Mouse (Mus musculus) frontal cortex, postnatal 36 days (tissue): ENCODE measurements at regions not wholly inside any gene's neighbourhood (a gene's known extent, or its start where the extent isn't known, plus 50 kb on each side); places are given as distances from the start of the nearest gene placed in this dataset.

Experiments
- DNase-seq, 2 experiments: peaks; one replicate each; pipeline ENCODE4 v3.0.0; 2022; ENCODE audit warnings: low spot score in 2 of 2

DNA sequence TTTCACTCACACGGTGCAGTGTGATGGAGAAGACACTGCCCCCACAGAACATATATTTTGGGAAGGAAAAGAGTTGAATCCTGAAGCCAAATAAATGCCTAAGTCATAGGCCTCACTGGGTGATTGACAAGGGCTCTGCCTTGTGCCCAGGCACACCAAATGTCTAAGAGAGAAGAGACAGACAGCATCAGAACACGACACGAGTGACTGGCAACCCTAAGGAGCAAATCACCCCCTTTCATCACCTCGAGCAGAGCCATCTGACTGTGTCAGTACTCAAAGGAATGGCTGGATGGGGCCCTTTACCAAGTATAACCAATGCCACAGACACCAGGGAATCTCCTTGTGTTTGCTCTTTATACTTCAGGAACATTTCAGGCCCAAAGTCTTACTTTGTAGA lies 815.6 kb downstream of the Car8 start:
- DNase-seq, result no peak

DNA sequence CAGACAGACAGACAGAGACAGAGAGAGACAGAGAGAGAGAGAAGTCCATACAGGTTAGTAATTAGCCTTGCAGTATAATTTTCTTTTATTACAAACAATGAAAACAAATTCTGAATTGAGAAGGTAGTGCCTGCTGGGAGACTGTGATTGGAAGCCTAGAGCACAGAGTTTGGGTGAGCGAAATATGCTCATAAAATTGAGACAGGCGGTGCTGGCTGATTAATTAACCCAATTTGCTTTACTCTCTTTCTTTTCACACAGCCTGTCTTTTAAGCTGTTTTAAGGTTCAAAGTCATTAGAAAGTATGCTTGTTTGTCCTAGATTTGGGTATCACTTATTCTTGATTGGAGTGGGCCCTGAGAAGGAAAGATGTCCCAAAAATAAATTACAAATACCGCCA lies 816.1 kb downstream of the Car8 start:
- no peak for DNase-seq

DNA sequence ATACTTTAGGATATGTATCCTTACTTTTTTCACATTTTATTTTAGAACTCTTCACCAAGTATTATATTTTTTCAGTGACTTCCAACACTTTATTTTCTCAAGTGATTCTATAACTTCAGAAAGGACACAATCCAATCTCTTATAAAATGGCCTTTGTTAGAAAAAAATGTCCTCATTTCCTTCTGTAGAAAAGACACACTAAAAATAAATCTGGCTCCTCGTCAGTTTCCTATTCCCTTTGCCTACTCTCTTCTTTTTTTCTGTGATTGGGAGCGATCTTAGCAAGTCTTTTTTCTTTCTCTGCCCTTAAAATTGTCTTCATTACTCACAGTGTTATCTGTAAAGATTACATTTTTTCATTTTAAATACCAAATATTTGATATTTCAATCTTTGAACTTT lies 824.5 kb downstream of the Car8 start:
- DNase-seq, result no peak

DNA sequence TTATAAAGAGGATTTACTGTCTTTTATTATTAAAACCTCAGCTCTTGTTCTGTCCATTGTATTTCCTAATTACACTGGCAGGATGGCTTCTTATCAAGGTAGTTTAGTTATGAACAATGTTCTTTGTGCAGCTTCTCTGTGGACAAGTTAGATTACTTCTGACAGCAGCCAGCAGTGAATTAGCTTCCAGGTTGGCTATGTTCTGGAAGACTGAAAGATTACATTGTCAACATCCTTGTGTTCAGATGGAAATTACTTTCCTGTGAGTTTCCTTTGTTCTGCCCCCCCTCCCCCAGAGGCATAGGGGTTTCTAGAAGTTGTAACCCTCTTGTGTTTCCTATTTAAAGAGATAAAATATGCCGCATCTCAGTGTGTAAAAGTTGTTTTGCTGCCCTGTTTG lies 846.1 kb downstream of the Car8 start:
- DNase-seq, result no peak

DNA sequence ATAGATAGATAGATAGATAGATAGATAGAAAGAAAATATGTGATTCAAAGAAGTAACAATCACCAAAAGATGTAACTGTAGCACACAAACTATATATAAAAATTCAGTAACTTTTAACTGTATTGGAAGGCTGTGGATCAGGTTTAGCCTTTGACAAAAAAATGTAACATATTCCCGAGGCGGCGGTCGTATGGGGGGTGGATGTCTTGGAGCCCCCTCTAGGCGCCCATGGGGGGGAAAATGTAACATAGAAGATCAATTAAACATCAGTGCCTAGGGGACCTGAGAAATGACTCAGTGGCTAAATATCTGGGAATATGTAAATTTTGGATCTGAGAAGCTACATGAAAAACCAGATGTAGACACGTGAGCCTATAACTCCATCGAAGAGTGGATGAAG lies 847.2 kb downstream of the Car8 start:
- no peak for DNase-seq

DNA sequence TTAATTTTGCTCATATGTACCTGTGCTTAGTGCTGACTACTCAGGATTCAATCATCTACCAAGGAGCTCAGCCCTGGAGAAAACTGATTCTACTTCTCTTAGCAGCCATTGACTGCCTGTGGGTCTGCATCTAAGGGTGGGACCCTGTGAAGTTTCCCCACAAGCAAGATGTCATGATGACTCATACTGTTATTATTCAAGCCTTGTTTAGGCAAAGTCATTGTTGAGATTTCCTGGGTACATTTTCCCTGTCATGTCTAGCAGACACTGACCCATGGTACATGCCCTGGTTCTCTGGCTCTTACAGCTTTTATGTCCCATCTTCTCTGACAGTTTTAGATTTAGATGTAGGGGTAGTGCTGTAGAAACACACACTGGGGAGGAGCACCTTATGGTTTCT lies 853.8 kb downstream of the Car8 start:
- no peak for DNase-seq

DNA sequence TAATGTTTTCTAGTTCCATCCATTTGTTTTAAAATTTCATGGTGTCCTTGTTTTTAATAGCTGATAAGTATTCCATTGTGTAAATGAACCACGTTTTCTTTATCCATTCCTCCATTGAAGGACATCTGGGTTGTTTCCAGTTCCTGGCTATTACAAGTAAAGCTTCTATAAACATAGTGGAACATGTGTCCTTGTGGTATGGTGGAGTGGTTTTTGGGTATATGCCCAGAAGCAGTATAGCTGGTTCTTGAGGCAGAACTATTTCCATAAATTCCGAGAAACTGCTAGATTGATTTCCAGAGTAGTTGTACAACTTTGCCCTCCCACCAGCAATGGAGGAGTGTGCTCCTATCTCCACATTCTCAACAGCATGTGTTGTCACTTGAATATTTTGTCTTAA lies 858.8 kb downstream of the Car8 start:
- peak in 1 of 2 experiments; percentile 9 for DNase-seq

DNA sequence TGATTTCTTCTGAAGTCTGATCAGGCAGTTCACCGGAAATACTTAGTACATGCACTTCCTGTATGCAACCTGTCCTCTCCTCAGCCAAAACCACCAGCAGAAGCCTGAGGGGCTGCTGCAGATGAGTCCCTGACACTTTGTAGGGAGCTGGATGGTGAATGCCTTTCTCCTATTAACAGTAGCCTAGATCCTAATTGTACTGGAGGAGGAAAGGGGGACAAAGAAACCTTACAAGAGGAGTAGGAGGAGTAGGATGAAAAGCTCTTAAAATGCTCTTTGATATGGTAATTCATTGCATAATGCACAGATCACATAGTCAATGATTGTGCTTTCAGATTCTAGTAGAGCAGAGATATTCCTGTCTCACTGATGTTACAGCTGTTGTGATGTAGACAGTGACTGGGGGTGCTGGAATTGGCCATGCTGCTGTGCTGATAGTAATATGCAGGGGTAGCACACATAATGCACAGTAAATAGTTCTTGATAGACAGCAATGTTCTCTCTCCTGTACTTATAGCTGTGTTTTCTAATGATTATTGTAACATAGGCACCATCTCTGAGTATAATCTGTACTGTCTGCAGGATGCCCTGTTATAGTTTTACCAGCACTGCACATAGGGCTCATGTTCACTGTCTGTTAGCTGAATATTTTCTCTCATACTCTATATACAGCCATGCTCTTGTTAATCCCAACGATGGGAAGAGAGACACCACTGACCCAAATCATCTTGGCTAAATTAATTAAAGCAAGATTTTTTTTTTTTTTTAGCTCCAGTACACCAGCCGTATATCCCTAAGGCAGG lies 874.4 kb downstream of the Car8 start:
- DNase-seq, result no peak

DNA sequence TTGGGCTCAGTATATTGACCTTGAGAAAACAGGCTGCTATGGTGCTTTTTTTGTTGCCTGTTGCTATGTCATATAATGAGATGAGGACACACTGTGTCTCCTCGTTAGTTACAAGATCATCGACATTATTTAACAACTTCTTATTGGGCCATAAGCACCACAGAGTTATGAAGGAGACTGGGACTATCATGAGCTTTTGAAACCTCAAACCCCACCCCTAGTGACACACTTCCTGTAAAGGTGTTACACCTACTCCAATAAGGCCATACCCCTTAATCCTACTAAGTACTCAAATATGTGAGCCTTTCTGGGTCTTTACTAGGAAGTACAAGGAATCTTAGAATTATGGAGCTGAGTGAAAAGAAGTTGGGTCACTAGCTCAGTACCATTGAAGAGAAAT lies 875.3 kb downstream of the Car8 start:
- no peak for DNase-seq

DNA sequence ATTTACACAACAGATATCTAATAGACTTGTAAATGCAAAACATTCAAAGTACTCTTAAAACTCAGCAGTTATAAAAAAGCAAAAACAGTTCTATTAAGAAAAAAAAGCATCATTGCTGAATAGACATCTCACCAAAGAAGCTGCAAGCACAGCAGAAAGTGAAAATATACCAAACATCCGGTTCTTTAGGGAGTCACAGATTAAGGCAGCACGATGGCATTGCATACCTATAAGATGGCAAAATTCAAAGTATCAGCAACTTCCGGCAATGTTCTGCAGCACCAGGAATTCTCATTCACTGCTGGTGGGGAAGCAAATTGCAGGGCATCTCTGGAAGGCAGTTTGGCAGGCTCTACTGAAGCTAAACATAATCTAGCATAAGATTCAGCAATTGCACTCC lies 882.6 kb downstream of the Car8 start:
- no peak for DNase-seq

DNA sequence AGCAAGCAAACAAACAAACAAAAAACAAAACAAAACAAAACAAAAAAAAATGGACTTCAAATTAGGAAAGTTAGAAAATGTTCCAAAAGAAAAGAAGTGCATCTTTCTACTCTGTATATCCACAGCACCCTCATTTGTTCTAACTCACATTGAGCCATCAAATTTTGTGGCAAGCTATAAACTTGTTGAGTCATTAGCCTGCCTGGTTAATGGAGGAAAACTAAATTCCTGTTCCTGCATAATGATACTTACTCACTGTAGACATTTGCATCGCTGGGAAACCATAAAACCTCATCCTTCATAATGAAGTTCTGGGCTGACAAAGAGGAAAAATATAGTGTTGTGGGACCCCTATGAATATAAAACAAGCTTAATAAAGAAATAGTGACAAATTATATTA lies 891.5 kb downstream of the Car8 start:
- DNase-seq, result no peak

DNA sequence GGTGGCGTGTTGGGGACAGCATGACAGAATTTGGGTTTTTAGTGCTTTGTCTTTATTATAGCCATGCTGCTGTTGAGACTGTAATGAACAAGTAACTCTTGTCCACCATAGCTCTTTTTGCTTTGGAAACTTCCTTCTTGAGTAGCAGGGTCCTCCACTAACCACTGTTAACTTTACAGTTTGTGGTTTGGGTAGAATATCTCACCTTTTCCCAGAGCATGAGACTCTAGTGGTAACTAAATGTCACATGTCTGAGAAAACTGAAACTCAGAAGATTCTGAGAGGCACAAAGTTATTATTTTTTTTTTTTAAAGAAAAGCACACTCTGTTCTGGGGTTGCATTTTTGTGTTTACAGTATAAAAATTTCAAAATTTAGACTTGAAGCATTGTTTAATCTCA lies 897.7 kb downstream of the Car8 start:
- no peak for DNase-seq

DNA sequence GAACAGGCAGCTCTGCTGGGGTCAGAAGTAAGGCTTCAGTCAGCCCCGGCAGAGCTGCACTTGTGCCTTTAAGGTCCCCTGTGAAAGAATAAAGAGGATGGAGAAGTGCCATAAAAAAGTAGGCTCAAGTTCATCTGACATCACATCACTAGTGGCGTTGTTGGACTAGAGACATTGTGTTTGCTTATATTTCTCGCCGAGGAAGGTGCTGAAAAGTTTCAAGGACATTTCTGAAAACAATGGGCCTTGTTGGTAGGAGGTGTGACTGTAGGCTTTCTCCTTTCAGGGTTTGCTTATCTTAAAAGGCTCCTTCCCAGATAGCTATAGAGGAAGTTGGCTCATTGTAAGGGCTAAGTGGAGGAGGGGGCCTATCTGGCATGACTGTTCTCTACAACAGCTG lies 924.6 kb downstream of the Car8 start:
- DNase-seq, result no peak

DNA sequence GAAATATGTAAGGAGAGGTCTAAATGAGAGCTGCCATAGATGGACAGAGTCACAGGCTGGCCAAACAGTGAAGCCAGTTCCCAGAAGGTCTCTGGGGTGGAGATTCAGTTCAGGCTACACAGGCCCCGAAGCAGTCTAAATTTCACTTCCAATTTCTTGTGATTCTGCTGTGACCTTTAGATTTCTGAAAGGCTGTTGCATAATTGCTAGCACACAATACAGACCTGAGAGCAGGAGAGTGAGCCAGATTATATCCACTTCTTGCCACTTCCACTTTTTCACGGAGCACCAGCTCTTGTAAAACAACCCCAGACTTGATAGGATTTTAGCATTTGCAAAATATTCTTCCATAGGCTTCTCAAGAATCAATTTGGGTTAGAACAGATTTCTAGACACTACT lies 925.6 kb downstream of the Car8 start:
- DNase-seq, result no peak

DNA sequence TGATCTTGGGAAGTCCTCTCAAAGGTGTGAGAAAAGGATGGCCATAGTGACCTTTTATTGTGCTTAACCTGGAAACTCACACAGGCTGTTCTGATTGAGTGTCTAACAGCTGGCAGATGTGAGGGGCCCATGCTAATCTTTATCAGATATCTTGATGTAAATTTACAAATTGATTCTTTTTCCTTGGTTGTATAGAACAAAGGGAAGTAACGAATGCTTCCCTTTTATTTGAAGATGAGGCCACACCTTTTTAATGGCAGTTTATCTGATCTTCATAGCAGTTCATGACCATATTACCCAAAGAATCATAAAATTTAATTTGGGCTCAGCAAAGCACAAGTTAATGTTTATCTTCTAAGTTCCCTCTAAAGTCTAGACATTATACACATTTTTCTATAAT lies 926.7 kb downstream of the Car8 start:
- DNase-seq, result no peak

DNA sequence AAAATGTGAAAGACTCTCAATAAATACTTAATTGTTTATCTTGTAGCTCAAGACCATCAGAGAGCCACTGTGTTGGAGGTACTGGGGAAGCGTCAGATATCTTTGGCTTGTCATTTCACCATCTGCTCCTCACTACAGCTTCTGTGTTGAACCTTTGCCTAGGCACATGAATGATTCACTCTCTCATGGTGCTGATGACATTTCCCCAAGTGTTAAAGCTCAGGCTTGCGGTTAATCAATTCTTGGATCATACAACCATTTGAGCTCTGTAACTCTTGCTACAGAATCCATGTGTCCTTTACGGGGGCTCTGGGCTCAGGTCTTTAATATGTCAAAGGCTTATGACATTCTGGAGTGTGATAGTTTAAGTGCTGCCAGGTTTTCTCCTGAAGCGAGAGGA lies 969.8 kb downstream of the Car8 start:
- no peak for DNase-seq

DNA sequence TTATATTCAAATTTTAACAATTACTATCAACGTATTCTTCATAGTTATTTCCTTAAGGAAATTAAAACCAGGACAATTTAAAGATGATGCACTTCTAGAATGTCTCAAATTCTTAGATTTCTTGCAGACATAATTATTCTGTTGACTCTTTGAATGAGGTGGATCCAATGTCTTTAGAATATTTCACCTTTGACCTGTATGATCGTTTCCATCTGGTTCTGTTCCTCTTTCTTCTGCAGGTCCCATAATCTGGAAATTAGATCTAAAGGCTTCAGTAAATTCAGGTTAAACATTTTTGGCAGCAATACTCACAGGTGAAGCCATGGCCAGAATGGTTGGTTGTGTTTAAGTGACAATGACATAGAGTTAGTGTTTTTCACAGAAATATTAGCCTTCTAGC lies 982.4 kb downstream of the Car8 start:
- no peak for DNase-seq

DNA sequence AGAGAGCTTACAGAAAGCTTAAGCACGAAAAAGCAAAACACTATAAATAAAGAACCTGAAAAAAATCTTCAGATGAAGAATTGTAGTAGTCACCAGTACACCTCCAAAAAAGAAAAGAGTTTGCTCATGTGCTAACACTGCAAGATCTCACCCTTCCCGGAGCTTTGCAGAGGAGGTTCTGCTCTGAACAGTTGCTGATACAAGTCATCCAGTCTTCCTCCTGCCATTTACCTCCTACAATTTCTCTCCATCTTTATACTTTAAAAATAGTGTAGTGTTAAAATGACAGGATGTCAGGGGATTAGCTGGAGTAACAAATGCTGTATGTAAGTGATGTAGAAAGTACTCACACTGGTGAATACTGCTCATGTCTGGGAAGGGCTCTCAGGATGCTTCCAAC lies 985.2 kb downstream of the Car8 start:
- DNase-seq, result peak in 1 of 2 experiments; percentile 57

DNA sequence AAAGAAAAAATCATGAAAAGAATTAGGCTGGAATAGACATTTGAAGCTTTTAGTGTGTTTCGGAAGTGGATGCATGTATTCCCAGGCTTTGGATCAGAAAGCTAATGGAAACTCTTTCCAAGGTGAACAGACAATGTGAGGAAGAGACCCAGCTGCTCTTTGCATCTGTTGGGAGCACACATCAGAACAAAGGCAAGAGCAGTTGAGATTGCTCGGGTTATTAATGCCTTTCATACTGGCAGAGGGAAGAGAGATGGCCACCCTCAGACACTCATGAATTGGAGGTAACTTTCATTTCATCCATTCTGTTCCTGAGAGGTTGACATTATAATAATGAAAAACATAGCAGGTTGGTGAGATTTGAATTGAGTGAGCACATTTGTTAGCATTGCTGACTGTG lies 987.2 kb downstream of the Car8 start:
- no peak for DNase-seq

DNA sequence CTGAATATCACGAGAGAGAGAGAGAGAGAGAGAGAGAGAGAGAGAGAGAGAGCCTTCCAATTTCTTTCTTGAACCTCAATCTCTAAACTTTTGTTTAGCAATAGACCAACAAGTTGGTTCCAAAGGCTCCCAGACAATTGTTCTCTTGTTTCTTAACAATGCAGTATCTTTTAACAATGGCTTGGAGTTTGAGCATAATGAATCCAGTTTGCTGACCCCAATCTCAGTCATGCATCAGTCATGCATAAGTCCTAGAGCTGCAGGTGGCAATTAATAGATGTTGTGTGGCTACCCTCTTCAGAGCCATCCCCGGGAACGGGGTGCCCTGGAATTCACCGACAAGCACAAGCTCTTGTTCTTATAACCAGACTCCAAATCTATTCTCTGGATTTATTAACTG lies 991.0 kb downstream of the Car8 start:
- DNase-seq, result no peak

DNA sequence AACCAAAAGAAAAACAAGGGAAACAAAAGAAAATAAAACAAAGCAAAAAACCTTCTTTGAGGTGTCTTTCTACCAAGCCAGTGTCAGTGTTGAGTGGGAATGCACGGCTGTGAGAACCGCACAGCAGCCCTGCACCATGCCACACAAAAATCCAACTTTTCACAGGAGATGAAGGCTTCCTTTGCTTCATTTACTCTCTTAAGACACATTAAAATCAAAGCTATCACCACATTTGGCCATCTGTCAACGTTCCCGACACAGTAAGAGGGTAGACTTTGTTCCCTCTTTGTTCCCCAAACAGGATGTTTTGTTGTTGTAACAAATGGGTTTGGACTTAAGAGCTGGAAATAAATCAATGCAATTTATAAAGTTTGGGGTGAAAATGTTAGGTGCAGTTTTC lies 991.6 kb downstream of the Car8 start:
- DNase-seq, result no peak

DNA sequence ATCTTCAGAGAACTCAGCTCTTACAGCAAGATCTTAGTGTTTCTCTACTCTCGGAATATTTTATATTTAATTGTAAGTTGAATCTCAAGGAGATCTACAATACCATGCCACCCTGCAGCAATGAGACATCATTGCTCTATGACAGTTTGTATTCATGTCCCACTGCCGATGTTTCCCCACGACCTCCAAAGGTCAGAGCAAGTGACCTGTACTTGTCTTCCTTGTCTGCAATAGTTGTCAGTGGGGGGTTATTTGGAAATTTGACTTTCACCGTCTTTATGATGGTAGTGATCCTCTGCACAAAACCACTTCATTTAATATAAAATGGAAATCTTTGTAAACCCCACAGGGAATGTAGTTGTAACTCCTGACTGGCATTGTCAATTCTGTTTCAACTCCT lies 992.0 kb downstream of the Car8 start:
- no peak for DNase-seq

DNA sequence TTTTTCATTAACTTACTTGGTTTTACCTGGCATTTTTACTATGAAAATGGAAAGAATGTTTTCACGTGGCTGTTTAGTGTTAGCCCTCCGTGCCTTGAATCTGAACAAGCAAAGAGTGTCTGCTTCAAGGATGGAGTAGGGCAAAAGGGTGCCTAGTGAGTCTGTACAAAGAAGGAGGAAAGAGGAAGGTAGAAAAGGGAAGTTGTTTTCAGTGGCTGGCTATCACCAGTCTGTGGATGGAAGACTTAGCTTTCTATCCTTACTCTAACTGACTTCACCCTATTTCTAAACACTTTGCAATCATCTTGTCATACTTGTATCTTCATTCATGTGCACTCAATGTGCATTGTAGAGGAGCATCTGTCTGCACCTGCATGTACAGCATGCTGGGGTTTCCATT lies 993.2 kb downstream of the Car8 start:
- DNase-seq, result no peak

DNA sequence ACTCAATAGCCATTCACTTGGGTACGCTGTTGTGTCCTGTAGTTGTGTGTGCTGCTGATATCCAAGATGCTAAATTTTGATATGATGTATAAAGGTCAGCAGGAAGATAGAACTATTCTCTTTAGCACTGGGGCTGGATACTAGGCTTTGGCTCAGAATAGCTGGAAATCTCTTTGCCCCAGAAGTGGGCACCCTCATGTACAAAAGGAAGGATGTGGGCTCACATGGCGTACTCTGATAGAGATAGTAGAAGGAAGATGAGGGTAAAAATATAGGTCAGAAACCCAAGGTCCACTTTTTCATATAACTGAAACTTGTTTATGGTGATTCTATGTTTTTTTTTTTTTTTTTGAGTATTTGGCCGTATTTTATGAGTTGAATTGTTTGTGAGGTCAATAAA lies 1001.0 kb downstream of the Car8 start:
- no peak for DNase-seq
